Mouse (Mus musculus): ENCODE measurements around the gene Foxn3. TPM values are rescaled to one million over a fixed set of nuclear protein-coding genes. Genes with fewer than 3 reads are reported as not detected.

Gene Foxn3
- total RNA-seq, 4 experiments from 2014 or later: 49.1 to 69.4 (median 57.0) TPM

- no peak for DNase-seq (ENCODE audit: low spot score in 2 of 2)
These were observed 173.0 kb downstream of the Foxn3 start for GRCm38 (mm10) chr12:99390429-99390828.

- no peak for DNase-seq (ENCODE audit: low spot score in 2 of 2)
These were observed 174.1 kb downstream of the Foxn3 start for GRCm38 (mm10) chr12:99389244-99389643.

- DNase-seq (ENCODE audit: low spot score in 2 of 2): no peak
These were observed 177.2 kb downstream of the Foxn3 start for GRCm38 (mm10) chr12:99385897-99386834.

GRCm38 (mm10) chr12:99385073-99385472 lies 178.3 kb downstream of the Foxn3 start:
- no peak for DNase-seq (ENCODE audit: low spot score in 2 of 2)

- no peak for DNase-seq (ENCODE audit: low spot score in 2 of 2)
These were observed 182.1 kb downstream of the Foxn3 start for GRCm38 (mm10) chr12:99381317-99381716.

GRCm38 (mm10) chr12:99380855-99381262 lies 182.5 kb downstream of the Foxn3 start:
- DNase-seq (ENCODE audit: low spot score in 2 of 2): no peak

GRCm38 (mm10) chr12:99380124-99380523 lies 183.3 kb downstream of the Foxn3 start:
- no peak for DNase-seq (ENCODE audit: low spot score in 2 of 2)

- peak in 1 of 2 experiments; percentile 34 for DNase-seq (ENCODE audit: low spot score in 2 of 2)
These were observed 185.1 kb downstream of the Foxn3 start for GRCm38 (mm10) chr12:99378284-99378683.

GRCm38 (mm10) chr12:99377705-99378104 lies 185.7 kb downstream of the Foxn3 start:
- DNase-seq (ENCODE audit: low spot score in 2 of 2): no peak

- no peak for DNase-seq (ENCODE audit: low spot score in 2 of 2)
These were observed 186.3 kb downstream of the Foxn3 start for GRCm38 (mm10) chr12:99377069-99377468.

- no peak for DNase-seq (ENCODE audit: low spot score in 2 of 2)
These were observed 187.4 kb downstream of the Foxn3 start for GRCm38 (mm10) chr12:99375878-99376454.

GRCm38 (mm10) chr12:99375426-99375825 lies 188.0 kb downstream of the Foxn3 start:
- no peak for DNase-seq (ENCODE audit: low spot score in 2 of 2)

- peak in 1 of 2 experiments; percentile 61 for DNase-seq (ENCODE audit: low spot score in 2 of 2)
These were observed 189.2 kb downstream of the Foxn3 start for GRCm38 (mm10) chr12:99374099-99374600.

- no peak for DNase-seq (ENCODE audit: low spot score in 2 of 2)
These were observed 189.8 kb downstream of the Foxn3 start for GRCm38 (mm10) chr12:99373584-99373983.

GRCm38 (mm10) chr12:99371500-99371899 lies 191.9 kb downstream of the Foxn3 start:
- no peak for DNase-seq (ENCODE audit: low spot score in 2 of 2)

- peak in 1 of 2 experiments; percentile 60 for DNase-seq (ENCODE audit: low spot score in 2 of 2)
These were observed 195.1 kb downstream of the Foxn3 start for GRCm38 (mm10) chr12:99368251-99368650.

GRCm38 (mm10) chr12:99365999-99366398 lies 197.4 kb downstream of the Foxn3 start:
- no peak for DNase-seq (ENCODE audit: low spot score in 2 of 2)

- no peak for DNase-seq (ENCODE audit: low spot score in 2 of 2)
These were observed 199.2 kb downstream of the Foxn3 start for GRCm38 (mm10) chr12:99364201-99364600.

- DNase-seq (ENCODE audit: low spot score in 2 of 2): no peak
These were observed 200.4 kb downstream of the Foxn3 start for GRCm38 (mm10) chr12:99363024-99363423.

GRCm38 (mm10) chr12:99361752-99362132 lies 201.6 kb downstream of the Foxn3 start:
- DNase-seq (ENCODE audit: low spot score in 2 of 2): no peak

- peak in 1 of 2 experiments; percentile 33 for DNase-seq (ENCODE audit: low spot score in 2 of 2)
These were observed 202.2 kb downstream of the Foxn3 start for GRCm38 (mm10) chr12:99360958-99361751.

- no peak for DNase-seq (ENCODE audit: low spot score in 2 of 2)
These were observed 204.7 kb downstream of the Foxn3 start for GRCm38 (mm10) chr12:99358698-99359097.
